Mouse (Mus musculus) embryo, embryonic 9.5 days (tissue): ENCODE measurements around the gene Shf.
"Not testable (repeated sequence)": the region's sequence is repeated elsewhere in the genome, so short reads cannot be mapped to it uniquely, and the experiment has no call there.

Experiments used
- DNase-seq: peaks from one replicate; pipeline ENCODE4 v3.0.0-alpha.2; 2017; ENCODE audit errors: extremely low spot score

Shf gene

DNA sequence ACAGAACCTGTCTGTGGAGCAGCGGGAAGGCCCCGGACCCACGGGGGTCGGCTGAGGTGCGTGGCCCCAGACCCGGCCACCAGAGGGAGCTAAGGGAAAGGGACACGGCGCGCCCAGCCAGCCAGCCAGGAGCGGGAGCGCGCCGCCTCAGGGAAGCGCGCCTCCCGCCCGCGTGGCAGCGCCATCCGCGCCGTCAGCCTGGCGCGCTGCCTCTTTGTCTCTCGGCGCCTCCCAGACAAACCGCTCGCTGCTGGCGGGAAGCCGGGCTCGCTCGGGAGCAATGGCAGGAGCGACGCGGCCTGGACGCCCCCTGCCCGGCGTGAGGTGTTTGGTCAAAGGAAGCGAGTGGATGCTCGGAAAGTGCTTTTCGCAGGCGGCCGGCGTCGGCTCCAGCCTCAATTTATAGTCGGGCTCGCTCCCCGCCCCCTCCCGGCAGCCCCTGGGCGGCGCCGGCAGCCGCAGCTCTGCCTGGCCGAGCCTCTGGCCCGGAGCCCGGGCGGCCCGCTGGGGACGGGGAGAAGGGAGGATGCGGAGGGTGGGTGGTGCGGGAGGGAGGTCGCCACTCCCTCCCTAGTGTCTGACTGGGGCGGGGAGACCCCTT is 20.3 kb downstream of the Shf start:
- peak; percentile 89 for DNase-seq

DNA sequence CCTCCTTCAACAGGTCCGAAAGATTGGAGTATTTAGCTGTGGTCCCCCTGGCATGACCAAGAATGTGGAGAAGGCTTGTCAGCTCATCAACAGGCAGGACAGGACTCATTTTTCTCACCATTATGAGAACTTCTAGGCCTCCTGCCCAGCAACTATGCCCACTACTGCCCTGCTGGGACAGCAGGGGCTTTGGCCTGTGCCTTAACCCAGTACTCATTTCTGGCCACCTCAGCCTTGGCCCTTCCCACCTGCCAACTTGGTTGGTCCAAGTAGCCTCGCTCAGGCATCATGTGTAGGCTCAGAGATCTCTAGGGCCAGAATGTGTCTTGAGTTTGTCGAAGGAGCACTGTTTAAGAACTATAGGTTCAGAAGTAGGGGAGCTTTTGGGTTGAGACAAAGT is 21.7 kb downstream of the Shf start:
- DNase-seq = no peak

DNA sequence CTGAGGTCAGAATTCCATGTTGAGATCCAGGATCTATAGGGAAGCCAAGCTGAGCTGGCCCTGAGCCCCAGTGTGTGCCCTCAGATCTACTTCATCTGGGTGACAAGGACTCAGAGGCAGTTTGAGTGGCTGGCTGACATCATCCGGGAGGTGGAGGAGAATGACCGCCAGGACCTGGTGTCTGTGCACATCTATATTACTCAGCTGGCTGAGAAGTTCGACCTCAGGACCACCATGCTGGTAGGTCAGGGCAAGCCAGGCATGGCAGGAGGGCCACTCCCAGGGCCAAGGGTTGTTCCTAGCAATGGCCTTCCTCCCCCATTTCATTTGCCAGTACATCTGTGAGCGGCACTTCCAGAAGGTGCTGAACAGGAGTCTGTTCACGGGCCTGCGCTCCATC is 22.8 kb downstream of the Shf start:
- DNase-seq = not testable (repeated sequence)

DNA sequence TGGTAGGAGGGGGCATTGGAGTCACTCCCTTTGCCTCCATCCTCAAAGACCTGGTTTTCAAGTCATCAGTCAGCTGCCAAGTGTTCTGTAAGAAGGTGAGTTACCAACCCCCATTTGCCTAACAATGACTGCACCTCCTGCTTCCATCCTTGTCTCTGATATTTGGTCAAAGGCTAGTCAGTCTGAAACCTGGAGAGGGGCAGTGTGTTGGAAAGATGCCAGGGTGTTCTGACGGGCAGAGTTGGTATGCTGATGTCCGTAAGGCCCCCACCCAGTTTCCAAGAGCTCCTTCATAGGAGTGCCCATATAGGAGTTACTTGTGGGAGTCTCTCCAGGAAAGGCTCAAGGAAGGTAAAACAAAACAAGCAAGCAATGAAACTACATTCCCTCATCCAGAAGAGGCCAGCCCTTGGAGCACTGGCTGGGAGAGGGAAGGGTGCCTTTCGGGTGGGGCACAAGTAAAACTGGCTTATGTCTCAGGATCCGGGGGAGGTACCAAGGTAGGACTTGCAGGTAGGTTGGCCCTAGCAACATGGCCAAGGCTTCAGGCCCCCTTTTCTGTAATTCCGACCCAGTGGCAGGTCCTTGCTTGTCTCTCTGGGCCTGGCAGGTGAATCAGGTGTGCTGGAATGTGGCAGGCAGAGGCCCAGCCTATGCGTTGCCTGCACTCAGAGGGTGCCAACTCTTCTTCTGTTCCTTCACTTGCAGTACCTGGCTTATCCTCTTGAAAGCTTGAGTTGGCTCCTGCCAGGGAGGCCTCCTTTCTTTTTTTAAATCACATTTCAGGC is 23.7 kb downstream of the Shf start:
- DNase-seq = no peak

DNA sequence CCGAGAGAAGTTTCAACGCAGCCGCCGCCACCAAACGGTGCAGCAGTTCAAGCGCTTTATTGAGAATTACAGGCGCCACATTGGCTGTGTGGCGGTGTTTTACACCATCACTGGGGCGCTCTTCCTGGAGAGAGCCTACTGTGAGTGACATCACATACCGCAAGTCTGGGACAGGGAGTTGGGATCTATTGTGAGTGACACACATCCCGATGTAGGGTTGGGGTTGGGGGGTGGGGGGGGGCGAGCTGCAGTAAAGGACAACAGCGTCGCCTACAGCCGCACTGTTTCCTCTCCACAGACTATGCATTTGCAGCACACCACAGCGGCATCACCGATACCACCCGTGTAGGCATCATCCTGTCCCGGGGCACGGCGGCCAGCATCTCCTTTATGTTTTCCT is 31.7 kb downstream of the Shf start:
- DNase-seq = no peak

DNA sequence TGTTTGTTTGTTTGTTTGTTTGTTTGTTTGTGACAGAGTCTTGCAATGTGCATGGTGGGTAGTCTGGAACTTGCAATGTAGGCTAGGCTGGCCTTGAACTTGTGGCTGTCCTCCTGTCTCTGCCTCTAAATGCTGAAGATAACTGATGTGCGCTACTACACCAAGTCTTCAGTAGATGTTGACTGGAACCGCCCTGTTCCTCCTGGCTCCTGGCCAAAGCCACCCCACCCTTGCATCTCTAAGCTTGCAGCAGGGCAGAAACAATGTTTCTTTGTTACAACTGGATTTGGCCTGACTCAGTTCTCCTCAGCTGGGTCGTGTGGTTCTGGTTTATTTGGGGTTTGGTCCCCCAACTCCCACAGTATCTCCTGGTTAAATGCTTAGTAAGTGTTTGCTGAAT is 34.8 kb downstream of the Shf start:
- DNase-seq = no peak

DNA sequence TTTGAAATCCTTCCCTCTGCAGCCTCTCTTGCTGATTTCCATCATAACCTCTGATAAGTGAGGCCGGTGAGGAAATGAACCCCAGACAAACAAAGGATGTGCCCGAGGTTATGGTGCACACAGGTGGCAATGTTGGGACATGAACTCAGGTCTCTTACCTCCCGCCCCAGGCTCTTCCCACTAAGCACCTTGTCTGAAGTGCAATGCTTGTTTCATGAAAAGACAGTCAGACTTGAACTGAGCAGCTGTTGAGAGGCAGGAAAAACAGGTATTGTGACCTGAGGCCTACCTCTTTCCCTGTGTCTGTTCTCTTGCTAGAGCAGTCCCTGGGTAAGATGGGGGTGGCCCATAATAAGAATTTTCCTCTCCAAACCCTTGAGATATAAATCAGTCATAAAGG is 36.7 kb downstream of the Shf start:
- no peak for DNase-seq

DNA sequence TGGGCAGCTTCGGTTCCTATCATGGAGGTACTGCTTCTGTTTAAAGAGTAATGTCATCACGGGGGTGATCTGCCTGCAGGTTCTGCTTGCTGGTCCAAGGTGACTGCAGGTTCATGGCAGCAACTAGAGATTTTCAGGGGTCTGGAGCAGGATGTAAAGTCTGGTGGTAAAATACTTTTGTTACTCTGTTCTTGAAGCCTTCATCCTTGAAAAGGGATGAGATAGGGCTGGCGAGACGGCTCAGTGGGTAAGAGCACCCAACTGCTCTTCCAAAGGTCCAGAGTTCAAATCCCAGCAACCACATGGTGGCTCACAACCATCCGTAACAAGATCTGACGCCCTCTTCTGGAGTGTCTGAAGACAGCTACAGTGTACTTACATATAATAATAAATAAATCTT is 38.6 kb downstream of the Shf start:
- DNase-seq = not testable (repeated sequence)

DNA sequence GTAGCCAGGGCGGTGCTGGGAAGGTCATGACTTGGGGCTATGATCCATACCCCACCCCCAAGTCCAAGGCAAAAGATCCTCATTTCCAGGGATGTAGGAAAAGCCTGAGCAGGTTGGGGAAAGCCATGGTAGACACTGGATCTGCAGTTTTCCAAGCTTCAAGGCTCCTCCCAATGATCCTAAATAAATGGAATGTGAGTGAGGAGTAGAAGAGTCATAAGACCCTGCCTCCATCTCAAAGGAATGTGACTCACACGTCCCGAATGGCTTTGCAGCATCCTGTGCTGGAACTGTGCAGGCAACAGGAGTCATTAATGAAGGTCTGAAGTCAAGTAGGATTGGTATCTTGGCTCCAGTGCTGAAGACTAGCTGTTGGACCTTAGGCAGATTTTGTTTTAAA is 41.0 kb downstream of the Shf start:
- DNase-seq = no peak

DNA sequence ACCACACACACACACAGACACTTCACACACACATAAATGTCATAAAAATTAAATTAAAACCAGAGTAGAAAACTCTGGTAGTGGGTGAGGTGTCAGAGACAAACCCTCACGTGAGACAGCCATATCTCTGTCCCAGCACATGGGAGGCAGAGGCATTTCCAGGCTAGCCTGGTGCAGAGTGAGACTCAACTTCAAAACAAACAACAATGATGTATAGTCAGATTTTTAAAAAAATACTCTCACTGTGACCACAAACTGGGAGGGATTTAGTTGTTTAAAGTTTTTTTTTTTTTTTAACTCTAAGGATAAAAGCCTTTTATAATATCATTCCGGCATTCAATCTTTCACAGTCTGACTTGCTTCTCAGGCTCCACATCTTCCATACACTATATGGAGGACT is 43.6 kb downstream of the Shf start:
- no peak for DNase-seq

DNA sequence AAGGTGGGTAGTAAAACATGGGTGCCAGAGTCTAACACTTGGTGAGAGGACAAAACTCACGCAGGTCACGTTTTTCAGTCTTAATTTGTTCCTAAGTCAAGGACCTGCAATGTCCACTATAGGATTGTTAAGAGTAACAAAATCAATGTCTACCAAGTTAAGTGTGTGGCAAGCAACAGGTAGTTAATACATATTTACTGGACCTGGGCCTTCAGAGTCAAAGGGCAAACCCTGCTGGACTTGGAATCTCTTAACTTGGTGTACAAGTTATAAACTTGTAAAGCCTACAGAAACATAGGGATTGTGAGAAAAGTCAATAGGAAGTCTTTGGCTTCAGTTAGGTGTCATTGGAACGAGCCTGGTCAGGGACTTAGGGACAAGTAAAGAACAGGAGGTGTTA is 44.4 kb downstream of the Shf start:
- no peak for DNase-seq

DNA sequence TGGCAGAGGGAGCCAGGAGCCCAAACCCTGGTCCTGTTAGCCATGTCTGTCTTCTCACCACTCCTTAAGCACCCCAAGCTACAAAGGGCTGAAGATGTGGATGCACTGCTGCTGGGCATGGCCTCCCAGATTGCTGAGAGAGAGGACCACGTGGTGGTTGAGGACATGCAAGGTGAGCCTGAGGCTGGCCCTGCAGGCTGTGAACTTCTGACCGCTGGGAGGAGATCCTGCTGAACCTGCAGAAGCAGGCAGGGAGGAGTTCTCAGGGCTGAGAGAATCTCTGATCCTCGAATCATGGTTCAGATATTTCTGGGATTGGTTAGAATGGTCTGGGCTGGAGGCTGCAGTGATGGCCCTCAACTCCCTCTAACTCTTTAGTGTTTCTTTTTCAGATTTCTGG is 45.0 kb downstream of the Shf start:
- DNase-seq = no peak

DNA sequence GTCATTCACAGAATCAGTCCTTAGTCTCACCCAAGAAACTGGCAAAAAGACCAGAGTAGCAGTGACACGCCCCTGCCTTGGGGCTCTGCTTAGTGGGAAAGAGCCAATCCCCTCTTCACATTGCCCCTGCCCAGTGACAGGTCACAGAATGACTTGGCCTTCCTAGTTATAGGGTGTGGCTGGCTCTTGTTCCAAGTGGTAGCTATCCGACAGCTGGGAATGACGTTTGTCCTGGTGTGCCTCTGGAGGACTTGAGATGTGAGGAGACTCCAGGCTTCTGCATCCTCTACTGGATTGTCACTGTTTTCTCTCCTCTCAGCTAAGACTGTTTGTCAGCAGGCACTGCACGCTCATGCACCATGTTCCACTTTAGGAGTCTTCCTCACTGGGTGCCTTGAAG is 51.6 kb downstream of the Shf start:
- no peak for DNase-seq

DNA sequence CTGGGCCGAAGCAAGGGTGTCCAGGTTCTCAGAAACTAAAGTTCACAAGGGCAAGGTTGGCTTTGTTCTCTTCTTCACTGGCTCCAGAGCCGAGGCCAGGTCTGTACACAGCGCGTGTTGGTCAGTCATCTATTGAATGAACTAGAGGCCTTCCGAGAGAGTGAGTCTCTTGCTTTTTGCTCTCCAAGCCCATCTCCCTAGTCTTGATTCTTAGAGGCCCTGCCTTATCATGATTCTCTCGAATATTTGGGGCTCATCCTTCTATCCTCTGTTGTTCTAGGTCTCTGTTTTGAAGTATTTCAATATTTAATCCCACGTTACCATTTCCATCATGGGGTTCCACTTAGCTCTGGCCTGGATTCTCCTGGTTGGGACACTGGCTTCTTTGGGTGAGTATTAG is 53.6 kb downstream of the Shf start, which contains the start of gene Duox1:
Gene Duox1 (plus strand): TSS at position 301 of the 400 bp plus-strand sequence.
- no peak for DNase-seq

DNA sequence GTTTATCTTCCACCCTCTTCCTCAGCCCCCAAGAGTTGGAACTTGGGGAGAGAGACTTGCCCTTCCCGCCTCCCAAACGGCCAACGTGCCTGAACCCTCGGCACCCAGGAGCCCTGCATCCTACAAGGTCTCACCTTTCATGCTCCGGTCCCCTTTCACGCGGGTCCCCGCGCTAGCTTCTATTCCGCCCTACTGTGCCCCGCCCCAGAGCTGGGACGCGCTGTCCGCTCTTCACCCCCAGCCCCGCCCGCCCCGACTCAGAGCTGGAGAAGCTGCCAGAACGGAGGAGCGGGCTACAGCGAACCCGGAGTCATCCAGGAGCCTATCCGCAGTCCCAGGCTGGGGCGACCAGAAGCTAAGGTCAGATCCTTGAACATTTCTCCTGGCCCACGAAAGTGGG is 55.4 kb downstream of the Shf start, which contains the start of gene Duoxa1:
Gene Duoxa1 (minus strand): TSS at position 195 of the 400 bp plus-strand sequence.
- no peak for DNase-seq

DNA sequence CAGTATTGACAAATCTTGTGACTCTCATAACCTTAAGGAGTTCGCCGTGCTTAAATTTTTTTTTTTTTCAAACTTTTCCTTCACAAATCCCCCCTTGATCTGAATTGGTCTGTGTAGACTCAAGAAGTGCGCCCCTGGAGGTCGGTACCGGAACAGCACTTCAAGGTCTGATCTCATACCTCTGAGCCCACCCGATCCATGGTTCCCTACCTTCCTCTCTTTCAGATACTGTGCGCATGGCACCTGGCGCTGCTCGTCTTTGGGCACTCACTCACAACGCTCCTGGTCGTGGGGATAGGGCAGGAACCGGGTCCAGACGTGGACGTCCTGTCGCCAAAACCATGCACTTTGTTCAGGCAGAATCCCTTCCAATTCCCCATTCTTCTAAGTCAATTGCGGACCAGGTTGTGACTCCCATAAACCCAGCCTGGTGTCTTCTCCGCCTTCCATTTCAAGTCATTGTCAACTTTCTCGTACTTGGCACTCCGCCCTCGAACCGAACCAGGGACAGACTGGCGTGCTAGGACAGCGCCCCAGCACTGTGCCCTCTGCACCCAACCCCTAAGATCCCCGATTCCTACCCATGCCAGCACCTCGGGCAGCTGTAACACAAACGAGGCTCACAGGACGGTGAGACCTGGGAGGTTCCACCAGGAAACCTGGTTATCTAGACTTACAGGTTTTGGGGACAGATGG is 56.1 kb downstream of the Shf start:
- peak; percentile 72 for DNase-seq

DNA sequence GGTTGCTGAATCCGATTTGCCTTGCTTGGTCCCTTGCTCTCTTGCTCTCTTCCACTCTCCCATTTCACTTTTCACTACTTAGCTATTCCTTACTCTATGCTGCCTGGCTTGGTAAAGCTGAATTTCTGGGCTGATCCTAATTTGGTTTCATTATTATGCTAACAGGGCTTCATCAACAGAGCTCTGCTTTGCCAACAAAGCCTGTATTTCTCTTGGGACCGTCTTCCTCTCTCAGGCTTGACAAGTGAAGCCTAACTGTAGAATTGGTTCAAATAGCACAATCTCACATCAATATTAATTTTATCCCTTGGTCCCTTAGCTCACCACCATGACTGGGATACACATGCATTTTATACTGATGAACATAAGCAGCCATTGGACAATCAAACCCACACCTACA is 57.4 kb downstream of the Shf start:
- DNase-seq = no peak

DNA sequence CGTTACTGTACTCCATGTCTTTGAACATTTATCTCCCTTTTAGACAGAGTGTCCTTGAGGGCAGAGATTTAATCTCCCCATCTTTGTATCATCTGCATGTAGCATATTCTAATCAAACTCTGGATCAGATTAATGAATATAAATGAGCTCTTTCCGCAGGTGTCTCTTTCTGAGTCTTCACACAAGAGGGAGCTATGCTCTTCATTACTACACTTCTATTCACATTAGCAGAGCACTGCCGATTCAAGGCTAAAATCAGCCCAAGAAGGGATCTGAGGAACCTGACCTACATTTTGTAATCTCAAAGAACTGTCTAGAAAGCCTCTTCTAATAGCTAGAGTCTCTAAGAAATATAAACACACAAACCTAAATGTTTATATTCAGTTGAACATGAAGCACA is 59.3 kb downstream of the Shf start:
- DNase-seq = no peak

DNA sequence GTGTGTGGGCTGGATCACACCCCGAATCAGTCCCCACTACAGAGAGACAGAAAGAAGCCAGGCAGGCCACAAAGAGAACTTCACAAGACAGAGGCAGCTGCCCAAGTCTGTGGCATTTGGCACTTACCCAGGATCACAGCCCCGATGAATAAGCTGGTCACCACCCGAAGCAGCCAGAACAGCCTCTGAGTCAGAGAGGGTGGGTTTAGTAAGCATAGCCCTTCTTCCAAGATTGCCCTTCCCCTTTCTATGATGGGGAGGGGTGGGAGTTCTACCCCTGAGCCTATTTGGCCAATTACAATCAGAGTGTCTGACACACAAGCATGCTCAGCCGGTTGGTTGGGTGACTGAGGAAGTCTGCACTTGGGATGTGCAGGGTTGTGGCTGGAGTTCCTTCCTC is 62.8 kb downstream of the Shf start:
- no peak for DNase-seq

DNA sequence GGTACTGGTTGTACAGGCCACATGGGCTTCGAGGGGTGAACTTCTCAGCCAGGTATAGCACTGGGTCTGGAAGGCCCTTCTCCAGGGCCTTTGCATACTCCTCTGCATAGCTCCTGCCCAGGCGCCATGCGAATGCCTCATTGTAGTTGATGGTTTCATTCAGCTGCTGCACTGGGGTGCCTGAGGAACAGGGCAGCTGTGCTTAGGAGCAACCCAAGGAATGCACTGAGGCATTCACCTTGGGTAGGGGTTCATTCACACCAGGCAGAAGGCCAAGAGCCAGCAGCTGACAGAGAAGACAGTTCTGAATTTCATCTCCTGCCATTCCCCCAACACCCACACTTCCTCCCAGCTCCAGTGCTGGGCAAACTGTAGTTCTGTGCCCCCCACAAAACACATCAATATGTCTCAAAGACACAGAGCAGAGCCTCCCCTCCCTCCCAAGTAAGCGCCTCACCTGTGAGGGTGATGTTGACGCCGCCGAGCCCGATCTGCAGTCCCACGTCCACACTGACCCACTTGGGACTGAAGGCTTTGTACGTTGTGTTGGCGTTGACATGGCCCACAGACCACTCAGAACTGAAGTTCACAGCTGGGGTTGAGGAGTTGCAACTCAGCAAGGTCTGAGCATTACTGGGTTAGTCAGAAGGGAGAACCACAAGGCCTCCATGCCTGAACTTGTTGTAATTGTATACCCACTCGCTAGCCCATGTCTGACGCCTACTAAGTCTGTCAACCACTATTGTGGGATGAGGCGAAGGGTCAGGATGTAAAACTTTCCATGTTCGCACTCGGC is 63.7 kb downstream of the Shf start:
- no peak for DNase-seq

DNA sequence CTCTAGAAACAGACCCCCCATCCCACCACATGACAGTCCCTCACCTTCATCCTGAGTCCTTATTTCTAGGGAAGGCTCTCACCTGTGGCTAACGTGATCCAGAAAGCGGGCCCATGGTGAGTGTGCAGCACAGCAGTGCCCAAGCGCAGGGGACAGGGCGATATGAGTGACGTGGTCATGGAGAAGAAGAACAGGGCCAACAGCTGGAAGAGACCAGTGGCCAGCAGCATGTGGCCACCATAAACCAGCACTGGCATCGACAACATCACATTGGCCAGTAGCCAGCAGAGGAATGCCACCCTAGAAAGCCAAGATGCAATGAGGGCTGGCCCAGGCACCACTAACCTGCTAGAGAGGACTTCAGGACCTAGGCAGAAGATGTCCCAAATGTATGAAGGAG is 64.4 kb downstream of the Shf start:
- DNase-seq = no peak

DNA sequence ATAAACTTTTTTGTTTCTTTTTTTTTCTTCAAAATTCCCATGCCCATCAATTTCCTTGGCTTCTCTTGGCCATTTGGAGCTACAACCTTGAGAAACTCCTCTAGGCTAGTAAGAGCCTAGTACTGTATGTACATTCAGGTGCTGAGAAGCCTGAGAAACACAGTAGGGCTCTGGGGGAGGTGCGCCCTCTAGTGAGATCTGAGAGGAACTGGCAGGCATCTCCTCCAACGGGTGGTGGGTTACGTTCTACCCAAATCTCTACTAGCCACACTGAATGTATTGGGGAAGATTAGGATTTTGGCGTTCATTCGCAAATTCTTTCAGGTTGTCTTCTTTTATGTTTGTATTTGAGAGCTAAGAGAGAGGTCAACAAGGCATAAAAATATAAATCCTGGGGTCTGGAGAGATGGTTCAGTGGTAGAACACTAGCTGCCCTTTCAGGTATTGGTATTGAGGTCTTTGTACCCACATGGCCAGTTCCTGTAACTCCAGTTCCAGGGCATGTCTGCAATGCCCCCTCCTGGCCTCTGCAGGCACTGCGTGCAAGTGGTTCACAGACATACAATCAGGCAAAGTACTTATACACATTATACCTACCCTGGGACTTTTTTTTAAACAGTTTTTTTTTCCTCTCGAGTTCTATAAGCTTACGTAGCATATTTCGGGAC is 66.3 kb downstream of the Shf start:
- DNase-seq = peak; percentile 67
